Mouse (Mus musculus) liver, adult 2 months (tissue): ENCODE results near the gene Srd5a3.

Experiments used
- CTCF ChIP-seq: fragments of 200-500 bp; IDR thresholded peaks from 2 replicates; pipeline ENCODE4 v1.5.1; 2011; ENCODE audit warnings: low read depth, low read length, control low read depth
- POLR2A ChIP-seq: fragments of 200-500 bp; IDR thresholded peaks from 2 replicates; pipeline ENCODE4 v1.6.1; 2011; ENCODE audit warnings: low read length, control low read depth; ENCODE audit not compliant: insufficient read depth; ENCODE audit errors: extremely low read depth

- TF ChIP-seq CTCF (no peak), POLR2A (no peak)
These were observed 2.0 kb upstream of the Srd5a3 start for GRCm38 (mm10) chr5:76138071-76138470.
